Mouse (Mus musculus): ENCODE data around the gene Polr2e. TPM values are rescaled to one million over a fixed set of nuclear protein-coding genes. Genes with fewer than 3 reads are reported as not detected.
A peak's percentile ranks its signal among the peaks of the same experiment; 100 is the strongest.
"Not testable (repeated sequence)": the region's sequence is repeated elsewhere in the genome, so short reads cannot be mapped to it uniquely, and the experiment has no call there.

The Polr2e gene
- polyA plus RNA-seq, 1 experiment from 2014 or later, result 174 TPM

DNA sequence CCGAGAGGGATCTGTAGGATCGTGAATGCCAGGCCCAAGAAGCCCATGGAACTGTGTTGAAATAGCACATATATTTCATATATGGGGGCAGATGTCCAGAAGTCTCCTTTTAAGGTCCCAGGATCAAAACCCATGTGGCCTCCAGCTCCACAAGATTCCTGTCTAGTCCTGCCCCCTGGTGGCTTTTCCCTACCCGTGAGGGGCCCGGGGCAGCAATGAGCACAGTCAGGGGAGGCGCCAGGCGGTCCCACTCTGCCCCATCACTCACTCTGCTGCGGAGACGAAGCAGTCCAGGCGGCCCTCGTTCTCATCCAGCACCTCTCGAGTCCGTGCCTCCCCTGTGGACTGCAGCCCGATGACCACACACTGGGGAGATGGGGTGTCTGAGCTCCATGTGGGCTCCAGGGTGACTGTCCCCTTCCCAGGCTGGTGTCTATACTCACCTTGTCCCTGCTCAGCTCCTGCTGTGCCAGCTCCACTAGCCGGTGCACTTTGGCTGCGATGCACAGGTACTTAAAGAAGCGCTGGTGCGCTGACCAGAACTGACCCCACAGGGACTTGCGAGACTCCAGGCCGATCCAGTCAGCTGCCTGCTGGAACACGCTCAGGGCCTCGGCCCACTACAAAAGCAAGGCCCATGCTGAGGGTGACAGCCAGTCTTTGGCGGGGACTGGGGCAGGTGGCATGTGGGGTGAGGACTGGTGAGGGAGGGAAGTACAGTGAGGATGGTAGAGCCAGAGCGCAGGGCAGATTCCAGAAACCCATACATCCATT lies 24.5 kb upstream of the Polr2e start:
- Histone ChIP-seq H3K4me2 (ENCODE audit: low read depth, low read length) (no peak overlapping the region), H3K36me3 (ENCODE audit: control insufficient read depth, insufficient read depth, low read length) (0 out of 2 replicates have a peak, but pooled peaks cover 7% of the 10 kb centered on the region), H3K9me3 (replicated peaks; ENCODE audit: control insufficient read depth, low read length) (no peaks in the 10 kb centered on the region), H3K27me3 (ENCODE audit: control insufficient read depth, insufficient read depth, low read length) (no peaks in the 10 kb centered on the region), H3K4me1 (ENCODE audit: control insufficient read depth, insufficient read depth, low read length) (no peaks in the 10 kb centered on the region), H3K27ac (ENCODE audit: low read length) (no peak overlapping the region), H3K9ac (ENCODE audit: low read length) (no peak overlapping the region), H3K4me3 (replicated peaks; ENCODE audit: low read length) (no peak overlapping the region)
- WGBS, result 72% methylated on average over 23 of the region's 23 CpGs
- no peak for ATAC-seq (ENCODE audit: insufficient read depth, low FRiP score)

DNA sequence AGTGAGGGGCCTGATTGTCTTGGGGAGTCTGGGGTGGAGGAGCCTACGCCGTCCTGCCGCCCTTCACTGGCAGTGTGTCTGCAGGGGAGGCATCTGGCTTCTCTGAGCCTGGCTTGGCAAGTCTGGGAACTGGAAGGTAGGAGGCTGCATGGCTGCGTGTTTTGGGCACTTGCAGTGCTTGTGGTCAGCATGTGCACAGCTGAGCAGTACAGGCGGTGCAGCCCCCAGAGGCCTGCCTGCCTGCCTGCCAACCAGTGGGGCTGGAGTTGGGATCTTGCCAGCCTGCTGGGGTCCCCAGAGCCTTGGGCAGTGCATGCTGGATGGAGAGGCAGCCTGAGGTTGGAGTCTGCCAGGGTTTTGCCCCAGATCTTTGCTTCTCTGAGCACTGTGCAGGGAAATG lies 23.5 kb upstream of the Polr2e start:
- ATAC-seq (ENCODE audit: insufficient read depth, low FRiP score), result no peak
- Histone ChIP-seq H3K9me3 (replicated peaks; ENCODE audit: control insufficient read depth, low read length) (no peaks in the 10 kb centered on the region), H3K9ac (ENCODE audit: low read length) (no peak overlapping the region; the same call in 1 of the 2 replicates), H3K36me3 (ENCODE audit: control insufficient read depth, insufficient read depth, low read length) (0 out of 2 replicates have a peak, but pooled peaks cover 7% of the 10 kb centered on the region), H3K27me3 (ENCODE audit: control insufficient read depth, insufficient read depth, low read length) (no peaks in the 10 kb centered on the region), H3K4me2 (ENCODE audit: low read depth, low read length) (no peak overlapping the region), H3K4me3 (replicated peaks; ENCODE audit: low read length) (no peak overlapping the region), H3K27ac (ENCODE audit: low read length) (peak overlapping the region; percentile 49; the same call in 1 of the 2 replicates), H3K4me1 (ENCODE audit: control insufficient read depth, insufficient read depth, low read length) (no peaks in the 10 kb centered on the region)
- 86% methylated on average over 5 of the region's 5 CpGs for WGBS

- 76% methylated on average over 30 of the region's 30 CpGs for WGBS
Observed at GRCm38 (mm10) chr10:80057683-80058326, 18.2 kb upstream of the Polr2e start.

DNA sequence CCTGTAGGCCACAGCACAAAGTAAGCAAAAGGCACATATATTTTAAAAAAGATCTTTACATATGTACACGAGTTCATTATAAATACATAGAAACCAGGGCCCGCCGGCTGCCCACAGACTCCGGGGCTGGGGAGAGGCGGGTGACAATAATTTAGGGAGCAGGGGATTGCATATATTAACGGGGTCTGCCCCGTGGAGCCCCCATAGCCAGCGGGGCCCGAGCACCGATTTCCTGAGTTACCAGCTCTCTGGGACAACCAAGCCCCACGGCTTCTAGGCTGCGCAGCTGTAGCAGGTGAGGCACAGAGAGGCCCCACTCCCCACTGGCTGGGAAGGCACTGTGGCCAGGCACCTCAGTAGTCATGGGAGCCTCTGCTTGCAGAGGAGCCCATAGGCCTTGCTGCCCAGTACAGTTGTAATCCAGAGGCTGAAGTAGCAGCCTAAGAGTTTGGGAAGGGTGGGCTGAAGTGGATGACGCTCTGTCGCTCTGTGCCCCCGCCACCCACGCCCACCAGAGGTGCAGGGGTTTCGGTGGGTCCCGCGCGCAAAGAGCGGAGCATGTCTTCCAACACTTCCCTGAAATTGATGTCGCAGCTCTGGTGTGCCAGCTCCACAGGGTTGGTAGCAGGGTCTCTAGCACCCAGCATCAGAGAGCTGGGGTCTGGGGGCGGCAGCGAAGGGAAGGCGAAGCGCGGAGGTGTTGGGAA lies 17.5 kb upstream of the Polr2e start:
- no peak overlapping the region for H3K4me2 ChIP-seq (ENCODE audit: low read depth, low read length)
- no peak overlapping the region for H3K9ac ChIP-seq (ENCODE audit: low read length)
- no peaks in the 10 kb centered on the region for H3K9me3 ChIP-seq (replicated peaks; ENCODE audit: control insufficient read depth, low read length)
- no peaks in the 10 kb centered on the region for H3K27me3 ChIP-seq (ENCODE audit: control insufficient read depth, insufficient read depth, low read length)
- H3K36me3 ChIP-seq (ENCODE audit: control insufficient read depth, insufficient read depth, low read length), result peaks cover 16% of the 10 kb centered on the region
- no peak for ATAC-seq (ENCODE audit: insufficient read depth, low FRiP score)
- WGBS, result 88% methylated on average over 27 of the region's 27 CpGs
- H3K27ac ChIP-seq (ENCODE audit: low read length), result no peak overlapping the region
- H3K4me3 ChIP-seq (replicated peaks; ENCODE audit: low read length), result no peak overlapping the region
- peaks cover 24% of the 10 kb centered on the region for H3K4me1 ChIP-seq (ENCODE audit: control insufficient read depth, insufficient read depth, low read length)

More at GRCm38 (mm10) chr10:80057683-80058326, 18.2 kb upstream of the Polr2e start:
- no peaks in the 10 kb centered on the region for H3K9me3 ChIP-seq (replicated peaks; ENCODE audit: control insufficient read depth, low read length)
- H3K4me3 ChIP-seq (replicated peaks; ENCODE audit: low read length), result no peak overlapping the region
- H3K4me1 ChIP-seq (ENCODE audit: control insufficient read depth, insufficient read depth, low read length), result peaks cover 18% of the 10 kb centered on the region
- H3K36me3 ChIP-seq (ENCODE audit: control insufficient read depth, insufficient read depth, low read length), result peaks cover 16% of the 10 kb centered on the region
- H3K4me2 ChIP-seq (ENCODE audit: low read depth, low read length), result no peak overlapping the region
- ATAC-seq (ENCODE audit: insufficient read depth, low FRiP score), result no peak
- no peak overlapping the region for H3K27ac ChIP-seq (ENCODE audit: low read length)
- no peaks in the 10 kb centered on the region for H3K27me3 ChIP-seq (ENCODE audit: control insufficient read depth, insufficient read depth, low read length)
- no peak overlapping the region for H3K9ac ChIP-seq (ENCODE audit: low read length)

DNA sequence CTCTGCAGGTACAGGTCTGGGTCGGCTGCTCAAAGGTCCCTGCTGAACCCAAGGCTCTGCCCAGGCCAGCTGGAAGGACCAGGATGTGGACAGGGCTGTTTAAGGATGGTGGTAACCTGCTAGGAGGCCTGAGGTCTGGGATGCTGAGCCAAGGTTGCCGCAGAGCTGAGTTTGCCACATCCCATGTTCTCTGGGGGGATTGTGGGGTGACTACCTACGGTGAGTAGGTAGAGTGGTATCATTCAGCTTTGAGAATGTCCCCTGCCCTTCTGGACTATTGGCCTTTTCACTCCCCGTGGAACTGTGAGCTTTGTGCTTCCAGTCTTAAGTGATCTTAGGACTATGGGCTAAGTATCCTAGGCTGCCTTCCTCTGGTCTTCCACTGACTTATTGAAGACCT lies 16.9 kb upstream of the Polr2e start:
- no peak overlapping the region for H3K4me3 ChIP-seq (replicated peaks; ENCODE audit: low read length)
- 90% methylated on average over 4 of the region's 4 CpGs for WGBS
- no peak for ATAC-seq (ENCODE audit: insufficient read depth, low FRiP score)
- H3K36me3 ChIP-seq (ENCODE audit: control insufficient read depth, insufficient read depth, low read length), result peaks cover 16% of the 10 kb centered on the region
- H3K4me1 ChIP-seq (ENCODE audit: control insufficient read depth, insufficient read depth, low read length), result peaks cover 30% of the 10 kb centered on the region
- no peak overlapping the region for H3K27ac ChIP-seq (ENCODE audit: low read length)
- no peak overlapping the region; the same call in 1 of the 2 replicates for H3K4me2 ChIP-seq (ENCODE audit: low read depth, low read length)
- no peaks in the 10 kb centered on the region for H3K9me3 ChIP-seq (replicated peaks; ENCODE audit: control insufficient read depth, low read length)
- no peaks in the 10 kb centered on the region for H3K27me3 ChIP-seq (ENCODE audit: control insufficient read depth, insufficient read depth, low read length)
- H3K9ac ChIP-seq (ENCODE audit: low read length), result no peak overlapping the region; the same call in 1 of the 2 replicates

GRCm38 (mm10) chr10:80055891-80056290 lies 16.3 kb upstream of the Polr2e start:
- Histone ChIP-seq H3K27ac (ENCODE audit: low read length) (no peak overlapping the region), H3K9me3 (replicated peaks; ENCODE audit: control insufficient read depth, low read length) (no peaks in the 10 kb centered on the region), H3K4me1 (ENCODE audit: control insufficient read depth, insufficient read depth, low read length) (peaks cover 31% of the 10 kb centered on the region), H3K9ac (ENCODE audit: low read length) (peak overlapping the region; percentile 98; the same call in 1 of the 2 replicates), H3K27me3 (ENCODE audit: control insufficient read depth, insufficient read depth, low read length) (no peaks in the 10 kb centered on the region), H3K36me3 (ENCODE audit: control insufficient read depth, insufficient read depth, low read length) (peaks cover 13% of the 10 kb centered on the region), H3K4me3 (replicated peaks; ENCODE audit: low read length) (no peak overlapping the region), H3K4me2 (ENCODE audit: low read depth, low read length) (peak overlapping the region; percentile 80; the same call in 1 of the 2 replicates)
- ATAC-seq (ENCODE audit: insufficient read depth, low FRiP score), result no peak
- WGBS, result 66% methylated on average over 9 of the region's 10 CpGs

DNA sequence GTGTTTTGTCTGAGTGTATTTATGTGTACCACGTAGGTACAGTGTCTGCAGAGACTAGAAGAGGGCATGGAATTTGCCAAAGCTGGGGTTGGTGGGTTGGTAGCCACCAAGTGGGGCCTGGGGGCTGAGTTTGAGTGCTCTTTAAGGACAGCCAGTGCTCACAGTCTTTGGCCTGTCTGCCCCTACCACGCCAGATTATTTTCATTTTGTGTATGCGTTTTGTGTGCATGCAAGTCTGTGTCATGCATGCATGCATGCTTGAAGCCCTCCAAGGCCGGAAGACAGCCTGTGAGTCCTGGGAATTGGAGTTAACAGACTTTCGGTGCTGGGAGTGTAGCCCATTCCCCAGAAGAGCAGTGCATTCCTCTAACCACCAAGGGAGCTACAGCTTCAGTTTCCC lies 15.8 kb upstream of the Polr2e start:
- H3K4me3 ChIP-seq (replicated peaks; ENCODE audit: low read length), result peak overlapping the region; percentile 85; the same call in 1 of the 2 replicates
- peaks cover 31% of the 10 kb centered on the region for H3K4me1 ChIP-seq (ENCODE audit: control insufficient read depth, insufficient read depth, low read length)
- no peak for ATAC-seq (ENCODE audit: insufficient read depth, low FRiP score)
- H3K27ac ChIP-seq (ENCODE audit: low read length), result peak overlapping the region; percentile 51
- WGBS, result 72% methylated on average over 5 of the region's 5 CpGs
- no peaks in the 10 kb centered on the region for H3K9me3 ChIP-seq (replicated peaks; ENCODE audit: control insufficient read depth, low read length)
- H3K9ac ChIP-seq (ENCODE audit: low read length), result peak overlapping the region; percentile 98
- peaks cover 13% of the 10 kb centered on the region for H3K36me3 ChIP-seq (ENCODE audit: control insufficient read depth, insufficient read depth, low read length)
- no peaks in the 10 kb centered on the region for H3K27me3 ChIP-seq (ENCODE audit: control insufficient read depth, insufficient read depth, low read length)
- H3K4me2 ChIP-seq (ENCODE audit: low read depth, low read length), result peak overlapping the region; percentile 80

GRCm38 (mm10) chr10:80054911-80055310 lies 15.3 kb upstream of the Polr2e start:
- Histone ChIP-seq H3K36me3 (ENCODE audit: control insufficient read depth, insufficient read depth, low read length) (peaks cover 13% of the 10 kb centered on the region), H3K4me1 (ENCODE audit: control insufficient read depth, insufficient read depth, low read length) (peaks cover 31% of the 10 kb centered on the region), H3K4me2 (ENCODE audit: low read depth, low read length) (peak overlapping the region; percentile 80), H3K4me3 (replicated peaks; ENCODE audit: low read length) (peak overlapping the region; percentile 85), H3K27ac (ENCODE audit: low read length) (0 out of 2 replicates have a peak overlapping the region, but pooled peaks have one; percentile 98), H3K9ac (ENCODE audit: low read length) (peak overlapping the region; percentile 98)
- H3K27me3 ChIP-seq (ENCODE audit: control insufficient read depth, insufficient read depth, low read length); ATAC-seq (ENCODE audit: insufficient read depth, low FRiP score); H3K9me3 ChIP-seq (replicated peaks; ENCODE audit: control insufficient read depth, low read length): not testable (repeated sequence)
- 17% methylated on average over 3 of the region's 3 CpGs for WGBS

Measured in stomach, embryonic 16.5 days (tissue).